Mouse (Mus musculus) ovary, postnatal 14 days (tissue): ENCODE results near the gene Lman1l.

ENCODE experiments used
- DNase-seq: peaks from one replicate; pipeline ENCODE4 v3.0.0; 2022; ENCODE audit warnings: low spot score

Gene Lman1l

GRCm38 (mm10) chr9:57577144-57577849, 43.3 kb downstream of the Lman1l start:
- no peak for DNase-seq

DNA sequence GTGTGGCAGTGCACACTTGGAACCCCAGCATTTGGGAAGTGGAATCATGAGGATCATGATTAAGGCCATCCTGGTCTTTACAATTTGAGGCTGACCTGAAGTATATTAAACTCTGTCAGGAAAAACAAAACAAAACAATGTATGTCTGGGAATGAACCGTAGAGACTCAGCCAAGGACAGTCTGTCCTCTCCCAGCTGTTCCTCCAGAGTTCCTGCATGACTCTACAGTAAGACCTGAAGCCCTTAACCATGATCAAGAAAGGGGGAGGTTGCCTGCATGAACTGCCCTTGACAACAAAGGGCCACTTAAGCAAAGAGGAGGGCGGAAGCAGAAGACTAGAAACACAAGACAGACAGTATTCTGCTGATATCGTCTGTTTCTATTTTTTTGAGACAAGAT, 45.0 kb downstream of the Lman1l start:
- DNase-seq: no peak

DNA sequence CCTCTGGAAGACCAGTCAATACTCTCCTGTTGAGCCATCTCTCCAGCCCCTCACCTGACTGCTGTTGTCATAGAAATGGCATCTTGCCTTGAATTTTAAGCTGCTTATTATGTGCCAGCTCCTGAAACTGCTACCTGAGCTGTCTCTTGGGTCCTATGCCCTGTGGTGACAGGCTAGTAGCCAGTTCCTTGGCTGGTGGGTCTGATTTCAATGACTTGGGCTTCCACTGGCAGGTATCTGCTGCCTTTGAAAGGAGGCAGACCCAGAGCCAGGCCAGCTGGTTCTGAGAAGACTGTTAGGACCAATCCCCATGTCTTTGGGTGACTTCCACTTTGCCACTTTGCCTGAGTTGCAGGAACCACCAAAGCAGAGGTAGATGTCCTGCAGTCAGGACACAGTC, 46.2 kb downstream of the Lman1l start:
- no peak for DNase-seq

GRCm38 (mm10) chr9:57568500-57568899, 52.1 kb downstream of the Lman1l start:
- DNase-seq: no peak

DNA sequence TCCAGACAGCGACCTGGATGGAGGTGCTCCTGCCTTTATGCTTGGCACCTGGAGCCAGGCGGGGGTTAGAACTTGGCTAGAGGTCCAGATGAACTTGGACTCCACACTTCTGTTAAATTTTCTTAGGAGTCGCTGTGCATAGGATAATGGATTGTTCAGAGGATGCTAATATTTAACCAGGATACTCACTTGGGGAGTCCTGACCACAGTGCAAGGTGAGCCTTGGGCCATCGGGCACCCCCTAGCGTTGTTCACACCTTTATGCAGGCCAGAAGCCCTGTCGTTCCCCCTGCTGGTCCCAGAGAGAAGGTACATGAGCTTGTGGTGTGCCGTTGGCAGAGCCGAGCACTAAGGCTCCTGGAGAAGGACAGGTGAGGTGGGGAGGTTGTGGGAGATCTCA, 53.7 kb downstream of the Lman1l start:
- no peak for DNase-seq

- peak; percentile 41 for DNase-seq
These were observed 54.8 kb downstream of the Lman1l start for GRCm38 (mm10) chr9:57565741-57566221.

- no peak for DNase-seq
These were observed 56.0 kb downstream of the Lman1l start for GRCm38 (mm10) chr9:57564609-57565008.

- DNase-seq: peak; percentile 58
These were observed 57.6 kb downstream of the Lman1l start for GRCm38 (mm10) chr9:57562896-57563372.

- no peak for DNase-seq
These were observed 58.9 kb downstream of the Lman1l start for GRCm38 (mm10) chr9:57561711-57562099.

- DNase-seq: peak; percentile 89
These were observed 59.5 kb downstream of the Lman1l start, which contains the start of gene Scamp2 for GRCm38 (mm10) chr9:57560861-57561710. Gene Scamp2 (plus strand): TSS chr9:57560943.

GRCm38 (mm10) chr9:57560263-57560662, 60.3 kb downstream of the Lman1l start:
- DNase-seq: no peak

DNA sequence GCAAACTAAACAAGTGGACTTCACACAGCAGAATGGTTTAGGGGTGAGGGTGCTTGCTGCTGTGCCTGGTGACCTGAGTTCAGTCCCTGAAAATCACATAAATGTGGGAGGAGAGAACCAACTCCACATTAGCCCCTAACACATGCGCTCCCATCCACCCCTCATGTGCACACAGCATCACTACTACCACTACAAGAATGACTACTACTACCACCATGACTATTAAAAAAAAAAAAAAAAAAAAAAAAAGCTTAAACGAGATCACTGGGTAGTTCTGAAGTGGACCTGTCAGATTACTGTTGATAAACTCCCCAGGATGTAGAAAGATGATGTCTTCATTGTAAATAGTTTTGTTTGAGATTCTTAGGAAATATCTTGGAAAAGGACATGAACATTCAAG, 61.0 kb downstream of the Lman1l start:
- no peak for DNase-seq

DNA sequence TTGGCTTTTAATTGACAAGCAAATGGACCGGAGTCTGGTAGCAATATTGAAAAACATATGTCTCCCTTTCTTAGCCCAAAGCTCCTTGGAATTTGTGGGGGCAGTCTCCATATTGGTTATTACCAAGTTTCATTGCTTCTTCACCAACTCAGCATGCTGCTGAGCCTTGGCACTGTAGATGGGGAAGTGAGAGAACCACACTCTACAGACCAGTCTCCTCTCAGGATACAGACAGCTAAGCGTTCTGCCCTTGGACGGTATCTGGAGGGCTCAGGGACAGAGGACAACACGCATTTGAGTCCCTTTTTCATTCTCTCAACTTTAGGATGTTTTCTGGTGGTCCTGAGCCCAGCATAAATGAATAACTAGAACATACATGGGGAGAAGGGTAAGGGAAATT, 61.9 kb downstream of the Lman1l start:
- DNase-seq: no peak

DNA sequence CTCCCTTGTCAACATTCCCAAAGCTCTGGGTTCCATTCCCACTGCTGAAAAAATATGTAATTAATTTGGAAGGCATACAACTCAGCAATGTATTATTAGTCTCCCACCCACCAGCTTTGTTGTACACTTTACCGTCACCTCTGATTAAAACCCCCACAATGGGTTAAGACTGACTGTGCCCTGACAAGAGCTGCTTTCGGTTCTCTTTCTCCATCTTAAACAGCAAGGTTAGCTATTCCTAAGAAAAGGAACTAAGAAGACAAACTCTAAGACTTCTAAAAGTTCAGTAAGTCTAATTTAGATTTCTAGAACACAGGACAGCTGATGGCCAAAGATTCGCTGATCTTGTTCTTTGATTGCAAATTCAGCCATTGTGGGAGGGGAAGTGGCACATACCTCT, 63.4 kb downstream of the Lman1l start:
- no peak for DNase-seq
